Mouse (Mus musculus) v-Abl transformed pro-B cells (cell line): Measurements from ENCODE around the gene Trim2.

Experiments used
- in situ Hi-C, 2 experiments: fragments of 400-800 bp; cut with MboI; formaldehyde crosslinking; loops; one replicate each; pipeline ENCODE4 v1.15.1; 2025; ENCODE audit not compliant: unreplicated experiment in 2 of 2

Gene Trim2

DNA sequence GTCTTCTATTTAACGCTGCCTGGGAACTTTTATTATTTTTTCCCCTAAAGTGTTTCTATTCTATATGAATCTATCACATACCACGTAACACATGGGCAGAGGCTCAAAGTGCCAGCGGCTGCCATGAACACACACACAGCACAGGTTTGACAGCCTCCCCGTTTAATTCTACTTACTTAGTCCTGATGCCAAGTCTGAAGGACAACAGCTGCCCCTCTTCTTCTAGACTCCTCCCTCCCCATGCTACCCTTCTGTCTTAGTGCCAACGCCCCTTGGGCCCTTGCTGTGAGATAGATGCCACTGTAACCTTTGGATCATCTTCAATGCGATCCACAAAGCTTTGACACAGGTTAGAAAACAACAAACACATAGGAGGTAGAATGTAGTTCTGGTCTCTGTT lies 44.8 kb downstream of the Trim2 start:
- in situ Hi-C loops = no loop called here

DNA sequence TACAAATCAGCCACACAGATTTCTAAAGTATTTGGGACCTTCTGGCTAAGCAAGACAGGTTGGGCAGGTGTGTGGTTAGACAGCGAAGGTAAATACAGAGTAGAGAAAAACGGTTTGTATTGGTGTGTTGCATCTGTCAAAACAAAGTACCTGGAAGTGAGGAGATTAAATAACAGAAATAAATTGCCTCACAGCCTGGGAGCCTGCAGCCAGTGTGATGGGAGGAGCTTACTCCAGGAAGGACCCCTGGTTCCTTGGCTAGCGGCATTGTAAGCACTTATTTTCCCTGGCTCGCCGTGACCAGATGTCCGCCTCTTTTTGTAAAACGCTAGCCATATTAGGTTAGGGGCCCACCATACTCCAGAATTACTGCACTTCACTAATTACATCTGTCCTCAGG lies 45.8 kb downstream of the Trim2 start:
- in situ Hi-C loops = no loop called here

DNA sequence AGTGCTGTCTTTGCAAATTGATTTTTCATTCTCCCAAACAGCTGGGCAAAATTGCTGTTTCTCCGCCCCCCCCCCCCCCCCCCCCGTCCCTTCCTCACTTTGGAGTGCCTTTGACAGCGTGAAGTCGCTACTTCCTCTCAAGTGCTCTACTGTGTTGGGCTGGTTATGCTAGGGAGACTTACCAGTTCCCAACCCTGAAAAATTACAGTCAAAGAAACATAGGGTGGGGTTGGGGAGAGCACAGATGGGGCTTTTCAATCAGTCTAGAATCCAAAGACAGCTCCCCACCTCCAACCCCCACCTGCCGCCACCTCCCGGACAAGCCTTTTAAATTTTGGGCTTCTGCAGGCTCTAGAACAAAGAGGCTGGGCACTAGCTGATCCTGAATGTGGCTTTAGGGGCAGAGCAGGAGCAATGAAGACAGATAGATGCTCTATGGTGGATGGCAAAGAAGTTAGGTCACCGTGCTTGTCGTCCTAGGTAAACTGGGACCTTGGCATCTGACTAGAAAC lies 46.6 kb downstream of the Trim2 start:
- in situ Hi-C loops = no loop called here

DNA sequence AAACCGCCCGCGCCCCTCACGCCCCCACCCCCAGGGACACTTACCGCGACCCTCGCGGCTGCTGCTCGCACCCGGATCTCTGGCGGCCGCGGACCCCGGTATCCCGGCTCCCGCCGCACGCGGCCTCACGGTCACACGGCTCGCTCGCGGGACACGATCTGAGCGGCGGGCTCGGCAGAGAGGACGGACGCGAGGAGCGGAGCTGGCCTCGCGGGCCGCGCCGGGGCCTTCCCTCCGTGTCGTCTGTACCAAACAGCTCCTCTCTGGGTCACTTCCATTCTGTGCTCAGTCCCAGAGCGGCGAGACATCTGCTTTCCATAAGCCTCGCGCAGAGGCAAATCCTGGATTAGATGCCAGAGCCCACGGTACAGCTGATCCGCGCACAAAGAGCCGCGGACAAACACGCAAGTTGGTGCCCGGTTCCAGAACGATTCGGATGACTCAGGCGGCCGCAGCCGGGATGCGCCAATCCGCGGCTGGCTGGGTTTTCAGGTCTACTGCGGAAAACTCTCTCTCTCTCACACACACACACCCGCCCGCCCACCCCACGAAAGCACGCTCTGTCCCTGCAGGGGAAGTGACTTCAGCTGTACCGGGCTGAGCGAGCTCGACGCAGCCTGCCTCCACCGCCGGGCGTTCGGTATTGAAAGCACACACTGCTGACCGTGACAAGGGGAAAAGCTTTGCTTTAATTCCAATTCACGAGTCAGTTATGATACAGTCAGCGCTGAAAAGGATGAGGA lies 47.2 kb downstream of the Trim2 start:
- in situ Hi-C loops = no loop called here

DNA sequence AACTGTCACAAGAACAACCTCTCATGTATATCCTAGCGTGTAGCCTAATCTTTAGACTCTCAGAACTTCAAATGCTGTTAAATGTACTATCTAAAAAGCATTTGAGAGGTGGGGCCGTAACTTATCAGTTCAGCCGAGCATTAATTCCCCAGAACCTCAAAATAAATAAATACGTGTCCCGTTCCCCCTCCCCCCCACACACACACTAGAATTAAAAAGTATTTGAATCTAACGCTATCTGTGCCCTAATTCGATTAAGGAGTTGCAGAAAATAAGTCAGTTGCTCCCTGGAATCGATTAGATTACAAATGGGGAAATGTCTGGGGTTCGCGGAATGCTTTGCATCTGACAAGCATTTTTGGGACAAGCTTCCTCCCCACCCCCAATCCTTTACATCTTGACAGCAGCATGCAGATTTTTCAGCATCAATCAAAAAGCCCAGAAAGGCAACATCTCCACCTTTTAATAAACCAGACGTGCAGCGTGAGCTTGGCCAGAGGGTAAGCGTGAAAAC lies 48.1 kb downstream of the Trim2 start:
- in situ Hi-C loops = no loop called here

DNA sequence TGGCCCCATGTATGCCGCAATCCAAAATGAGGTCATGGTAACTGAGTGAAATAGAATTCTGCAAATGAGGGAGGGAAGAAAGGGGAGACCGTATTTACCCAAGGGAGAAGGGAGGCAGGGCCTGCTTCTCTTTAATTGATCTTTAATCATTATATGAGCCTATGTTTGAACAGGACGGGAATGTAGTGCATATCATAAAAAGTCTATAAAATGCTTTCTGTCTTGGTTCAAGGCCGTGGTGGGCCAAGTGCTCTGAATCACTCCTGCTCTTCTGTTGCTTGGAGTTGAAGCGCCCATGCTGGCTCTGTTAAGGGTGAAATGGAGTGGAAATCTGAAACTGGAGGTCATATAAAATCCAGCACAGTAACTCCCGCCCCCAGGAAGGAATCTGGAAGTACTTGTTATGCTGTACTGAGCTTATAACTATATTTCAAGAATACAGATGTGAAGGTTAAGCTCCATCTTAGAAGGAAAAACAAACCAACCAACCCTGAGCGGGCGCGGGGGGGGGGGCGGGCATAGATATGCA lies 48.6 kb downstream of the Trim2 start:
- in situ Hi-C loops = no loop called here

DNA sequence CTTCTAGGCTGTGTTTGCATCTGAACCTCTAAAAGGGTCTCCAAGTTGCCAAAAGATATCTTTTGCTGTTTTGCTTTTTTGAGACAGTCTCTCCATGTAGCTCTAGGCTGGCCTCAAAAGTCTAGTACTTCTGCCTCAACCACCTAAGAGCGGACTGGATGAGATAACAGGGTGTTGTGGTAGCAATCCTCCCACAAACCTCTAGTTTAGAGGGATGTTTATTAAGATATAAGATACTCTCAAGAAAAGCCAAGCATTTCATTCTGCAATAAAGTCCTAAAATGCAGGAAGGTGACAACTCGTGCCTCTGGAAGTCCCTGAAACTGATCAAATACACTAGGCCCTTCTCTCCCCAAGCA lies 52.2 kb downstream of the Trim2 start:
- in situ Hi-C loops = no loop called here

DNA sequence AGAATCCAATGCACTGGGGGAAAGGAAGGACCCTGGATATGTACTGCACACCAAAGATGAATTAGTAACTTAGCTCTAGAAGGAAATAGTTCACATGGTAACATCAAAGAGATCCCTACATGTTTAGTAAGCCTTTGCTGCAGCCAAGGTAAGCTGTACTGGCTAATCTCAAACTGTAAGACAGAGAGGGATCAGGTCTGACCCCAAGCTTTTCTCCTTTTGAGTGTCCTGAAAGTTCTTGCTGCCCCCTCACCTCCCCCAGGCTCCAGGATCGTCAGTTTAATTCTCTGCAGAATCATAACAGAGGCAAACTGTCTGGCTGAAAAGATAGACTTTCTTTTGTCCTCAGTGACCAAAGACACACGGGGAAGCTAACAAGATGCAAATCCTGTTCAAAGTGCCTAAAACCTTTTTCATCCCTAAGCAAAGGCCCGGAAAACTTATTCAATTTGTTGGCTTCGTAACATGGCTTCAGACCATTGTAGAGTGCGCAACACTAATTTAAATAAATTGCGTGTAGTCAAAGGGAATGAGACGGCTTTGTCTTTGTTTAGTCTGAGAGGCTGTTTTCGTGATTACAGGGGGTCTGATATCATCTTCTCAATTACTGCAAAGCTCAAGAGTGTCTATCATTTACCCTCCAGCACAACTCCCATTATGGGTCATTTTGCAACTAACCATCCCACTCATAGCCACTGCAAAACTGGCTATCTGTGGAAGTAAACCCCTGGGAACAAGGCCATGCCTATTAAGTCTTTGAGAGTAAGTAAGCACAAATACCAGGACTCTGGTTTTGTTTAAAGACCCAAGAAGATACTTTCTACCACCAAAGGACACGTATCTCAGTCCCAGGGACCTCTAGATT lies 52.8 kb downstream of the Trim2 start:
- in situ Hi-C loops = no loop called here

DNA sequence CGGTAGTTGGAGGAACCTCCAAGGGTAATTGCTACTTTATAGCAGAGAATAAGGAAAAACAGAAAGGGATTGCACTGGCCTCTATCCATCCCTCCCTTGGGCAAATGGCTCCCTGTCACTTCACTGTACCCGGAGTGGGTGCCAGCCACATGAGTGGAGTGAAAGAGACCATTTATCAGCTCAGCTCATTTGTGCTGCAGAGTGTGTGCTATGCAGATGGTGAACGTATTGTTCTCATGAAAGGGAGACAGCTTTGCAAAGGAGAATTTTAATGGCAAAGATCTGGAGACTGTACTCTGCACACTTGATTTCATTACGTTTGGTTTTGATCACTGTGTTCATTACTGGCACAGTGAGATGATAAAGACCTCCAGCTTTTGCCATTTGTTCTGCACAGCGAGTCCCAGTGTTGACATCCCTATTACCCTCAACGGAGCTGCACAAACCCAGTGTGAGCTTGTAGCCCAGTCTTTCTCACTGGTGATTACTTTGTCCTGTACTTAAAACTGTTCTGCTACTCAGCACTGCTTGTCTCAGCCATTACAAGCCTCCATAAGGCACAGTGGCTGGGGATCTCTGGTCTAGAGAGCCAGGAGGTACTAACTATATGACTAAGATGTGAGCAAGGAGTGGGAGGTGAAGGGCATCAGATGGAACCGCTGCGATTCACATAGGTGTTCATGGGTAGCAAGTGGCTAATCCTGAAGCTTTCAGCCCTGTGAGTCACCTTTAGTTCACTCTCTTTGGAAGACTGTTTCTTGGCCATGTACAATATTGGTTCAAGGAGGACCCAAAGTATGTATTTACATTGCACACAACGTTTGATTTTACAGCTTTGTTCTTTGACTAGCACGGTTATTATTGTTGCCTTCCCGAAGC lies 53.7 kb downstream of the Trim2 start:
- in situ Hi-C loops = no loop called here

DNA sequence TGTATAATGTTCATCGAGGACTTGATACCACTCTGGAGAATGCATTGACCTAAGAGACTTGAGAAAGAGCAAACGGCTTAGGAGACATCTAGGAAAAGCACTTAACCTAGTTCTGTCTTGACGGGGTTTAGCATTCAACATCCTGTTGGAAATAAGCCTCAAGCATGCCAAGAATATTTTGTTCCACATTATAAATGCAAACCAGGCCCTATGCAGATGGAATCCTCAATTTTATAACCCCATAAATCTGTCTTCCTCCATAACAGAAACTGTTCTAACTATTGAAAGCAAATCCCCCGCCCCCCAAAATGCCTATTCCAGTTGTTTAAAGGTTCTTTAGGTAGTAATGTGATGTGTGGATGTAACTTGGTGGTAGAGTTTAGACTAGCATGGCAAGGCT lies 55.0 kb downstream of the Trim2 start:
- in situ Hi-C loops = no loop called here

DNA sequence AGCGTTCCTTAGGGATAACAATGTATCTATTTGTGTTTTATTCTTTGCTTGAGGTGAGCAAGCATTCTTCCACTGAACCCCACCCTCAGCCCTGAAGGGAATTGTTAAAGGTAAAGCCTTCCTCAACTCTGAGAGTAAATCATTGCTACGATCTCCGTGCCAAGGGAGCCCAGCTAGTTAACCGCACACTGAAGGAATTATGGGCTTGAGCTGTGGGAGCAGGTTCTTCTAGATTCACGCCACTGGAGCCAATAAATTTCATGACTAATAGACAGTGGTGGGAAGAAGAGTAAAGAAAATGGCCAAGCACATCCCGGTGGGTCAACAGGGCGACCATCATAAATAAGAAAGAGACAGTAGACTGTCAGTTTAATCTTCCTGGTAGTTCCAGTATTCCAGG lies 56.4 kb downstream of the Trim2 start:
- in situ Hi-C loops = no loop called here

DNA sequence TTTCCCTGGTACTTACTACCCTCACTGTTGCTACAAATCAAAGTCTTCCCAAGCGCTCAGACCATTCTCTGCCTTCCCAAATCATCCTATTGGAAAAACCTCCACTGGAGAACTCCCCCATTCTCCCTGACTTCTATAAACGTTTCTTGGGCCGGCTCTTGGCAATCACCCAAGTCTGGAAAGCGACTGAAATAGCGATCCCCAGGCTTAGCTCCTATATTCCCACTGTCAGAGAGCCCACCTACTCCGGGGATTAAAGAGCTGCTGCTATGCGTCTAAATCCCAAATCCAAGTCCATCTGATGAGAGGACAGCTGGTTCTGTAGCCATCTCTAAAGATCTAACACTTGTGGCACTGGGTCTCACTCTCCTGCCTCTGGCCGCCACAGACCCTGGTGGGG lies 58.9 kb downstream of the Trim2 start:
- in situ Hi-C loops = no loop called here

DNA sequence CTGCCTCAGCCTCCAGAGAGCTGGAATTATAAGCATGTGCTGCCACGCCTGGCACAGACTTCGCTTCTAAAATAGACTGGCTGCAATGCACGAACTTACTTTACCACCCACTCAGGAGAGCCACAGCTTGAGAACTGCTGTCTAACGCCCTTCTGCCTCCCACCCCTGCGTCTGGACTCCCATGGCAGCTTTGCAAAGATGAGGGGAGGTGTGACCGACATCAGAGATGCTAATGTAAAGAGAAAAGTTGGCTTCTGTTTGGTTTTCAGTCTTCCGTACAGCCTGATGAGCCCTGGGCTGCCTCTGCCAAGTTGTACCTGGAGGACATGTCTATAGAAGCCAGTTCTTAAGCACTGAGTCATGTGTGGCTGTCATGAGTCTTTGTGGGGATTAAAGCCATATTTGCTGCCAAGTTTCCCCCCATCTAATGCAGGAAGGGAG lies 60.2 kb downstream of the Trim2 start:
- in situ Hi-C loops = no loop called here

DNA sequence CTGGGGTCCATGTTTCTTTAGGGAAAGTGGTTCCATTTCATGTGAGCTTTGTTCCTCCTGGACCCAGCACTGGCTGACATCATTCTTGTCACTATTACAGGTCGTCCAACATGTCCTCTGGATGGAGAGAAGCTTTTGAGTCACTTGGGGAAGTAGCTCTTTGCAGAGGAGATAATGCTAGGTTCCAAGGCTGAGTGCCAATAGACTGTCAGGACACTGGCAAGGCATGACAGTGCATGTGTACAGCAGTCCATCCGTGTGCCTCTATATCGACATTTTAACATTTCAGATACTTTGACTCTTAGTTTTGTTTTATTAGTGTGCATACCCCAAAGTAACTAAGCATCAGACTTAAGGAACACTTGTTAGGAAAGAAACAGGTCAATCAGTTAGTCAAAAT lies 63.6 kb downstream of the Trim2 start:
- in situ Hi-C loops = no loop called here

DNA sequence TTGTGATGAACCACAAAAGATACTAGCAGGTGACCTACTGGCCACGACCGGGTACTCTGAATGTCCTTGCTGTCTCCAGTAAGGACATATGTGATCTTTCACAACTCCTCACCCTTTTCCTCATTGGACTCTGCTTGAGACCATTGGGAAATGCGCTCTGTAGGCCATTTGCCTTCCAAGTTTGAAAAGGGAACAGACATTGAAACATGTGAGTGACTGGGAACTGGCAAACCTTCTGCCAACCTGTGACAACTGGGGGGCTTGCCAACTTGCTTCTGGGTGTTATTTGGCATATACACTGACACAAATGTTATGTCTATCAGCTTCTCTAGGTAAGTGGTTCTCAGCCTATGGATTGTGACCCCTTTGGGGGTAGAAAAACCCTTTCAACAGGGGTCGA lies 64.2 kb downstream of the Trim2 start:
- in situ Hi-C loops = no loop called here

DNA sequence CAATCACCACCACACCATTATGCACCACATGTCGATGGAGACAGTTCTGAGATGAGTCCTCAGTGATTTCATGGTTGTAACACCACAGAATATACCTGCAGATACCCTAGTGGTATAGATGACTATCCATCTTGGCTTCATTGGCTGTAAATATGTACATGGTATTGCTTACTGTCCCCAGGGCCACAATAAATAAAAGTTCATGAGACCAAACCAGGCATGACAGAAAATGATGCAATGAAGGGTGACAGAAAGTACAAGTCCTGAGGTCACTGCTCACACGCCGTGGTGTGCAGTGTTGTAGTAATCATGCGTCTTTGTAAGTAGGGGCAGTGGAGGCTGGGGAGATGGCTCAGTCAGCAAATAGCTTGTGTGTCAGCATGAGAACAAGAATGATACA lies 65.6 kb downstream of the Trim2 start:
- in situ Hi-C loops = no loop called here

DNA sequence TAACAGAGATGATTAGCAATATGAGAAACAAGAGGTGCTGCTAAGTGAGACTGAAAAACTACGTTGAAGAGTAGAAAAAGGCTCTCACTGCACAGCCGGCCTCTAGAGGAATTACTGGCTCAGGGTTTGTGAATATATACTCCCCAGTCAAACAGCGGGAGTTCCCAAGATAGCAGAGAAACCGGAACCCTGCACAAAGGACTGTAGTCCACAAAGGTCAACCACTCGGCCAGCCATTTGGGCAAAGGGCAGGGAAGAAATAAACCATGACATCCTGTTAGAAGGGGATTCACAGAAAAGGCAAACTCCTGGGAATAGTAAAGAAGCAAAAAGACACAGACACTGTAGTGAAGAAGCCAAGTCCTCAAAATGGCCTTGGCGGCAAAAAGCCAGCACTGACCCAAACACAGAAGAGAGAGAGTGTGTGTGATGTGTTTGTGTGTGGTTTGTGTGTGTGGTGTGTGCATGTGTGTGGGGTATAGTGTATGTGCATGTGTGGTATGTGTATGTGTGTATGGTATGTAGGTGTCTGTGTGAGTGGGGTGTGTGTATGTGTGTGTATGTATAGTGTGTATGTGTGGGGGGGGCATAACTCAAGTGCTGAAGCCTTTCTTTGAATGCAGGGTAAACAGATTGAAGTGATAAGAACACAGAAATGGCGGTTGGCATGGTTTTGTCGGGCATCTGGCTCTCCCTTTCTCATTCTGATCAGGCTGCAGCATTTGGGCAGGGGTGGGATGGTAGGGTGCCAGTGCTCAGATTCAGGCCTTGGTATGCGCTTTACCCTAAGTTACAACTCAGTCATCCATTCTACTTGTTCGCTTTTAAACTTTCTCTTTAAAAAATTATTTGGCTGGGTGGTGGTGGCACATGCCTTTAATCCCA lies 71.0 kb downstream of the Trim2 start:
- in situ Hi-C loops = no loop called here

DNA sequence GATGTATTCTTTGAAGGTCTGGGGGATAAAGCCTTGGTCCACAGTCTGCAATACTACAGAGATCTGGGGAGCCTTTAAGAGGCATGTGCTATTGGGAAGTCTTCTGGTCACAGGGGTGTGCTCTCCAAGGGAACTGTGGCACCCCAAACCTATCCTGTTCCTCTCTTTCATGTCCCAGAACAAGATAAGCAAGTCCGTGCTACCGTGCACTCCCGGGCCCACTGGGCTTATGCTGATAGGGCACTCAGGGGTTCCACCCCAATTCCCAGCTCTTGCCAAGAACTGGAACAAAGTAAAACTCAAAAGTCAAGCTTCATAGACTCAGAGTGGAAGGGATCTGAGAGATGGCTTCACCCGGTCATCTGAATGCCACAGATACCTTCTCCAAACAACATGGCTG lies 72.1 kb downstream of the Trim2 start:
- in situ Hi-C loops = no loop called here

DNA sequence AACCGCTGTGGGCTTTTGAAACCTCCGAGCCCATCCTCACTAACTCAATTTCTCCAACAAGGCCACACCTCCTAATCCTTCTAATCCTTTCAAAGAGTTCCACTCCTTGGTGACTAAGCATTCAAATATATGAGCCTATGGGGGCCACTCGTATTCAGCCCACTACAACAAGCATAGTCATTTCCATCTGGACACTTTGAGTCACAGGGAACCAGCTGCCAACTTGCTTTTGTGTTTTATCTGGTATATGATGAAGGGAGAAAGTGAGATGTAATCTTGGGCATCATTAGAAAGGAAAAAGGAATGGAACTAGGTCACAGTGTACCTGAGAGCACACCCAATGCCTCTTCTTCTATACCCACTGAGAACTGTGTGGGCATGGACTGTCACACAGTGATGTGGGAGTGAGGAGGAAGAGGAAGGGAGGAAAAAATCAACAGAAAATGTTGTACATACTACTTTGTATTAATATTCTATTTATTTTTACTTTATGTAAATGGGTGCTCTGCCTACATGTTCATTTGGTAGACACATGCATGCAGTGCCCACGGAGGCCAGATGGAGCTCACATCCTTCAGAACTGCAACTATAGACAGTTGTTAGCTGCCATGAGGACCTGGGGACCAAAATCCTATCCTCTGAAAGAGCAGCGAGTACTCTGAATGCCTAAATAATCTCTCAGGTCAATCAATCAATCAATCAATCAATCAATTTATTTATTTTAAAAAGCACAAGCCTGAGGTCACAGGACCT lies 72.8 kb downstream of the Trim2 start:
- in situ Hi-C loops = no loop called here
